Mouse (Mus musculus) midbrain, embryonic 13.5 days (tissue): ENCODE results near the gene Ywhab. TPM values are rescaled to one million over a fixed set of nuclear protein-coding genes. Genes with fewer than 3 reads are reported as not detected.
A peak's percentile ranks its signal among the peaks of the same experiment; 100 is the strongest.

ENCODE experiments used
- ATAC-seq: fragments of 200-750 bp; cut with Nextera tagmentation; 2 replicates; pipeline ENCODE4 v1.8.0; 2017; ENCODE audit warnings: mild to moderate bottlenecking, moderate TSS enrichment, moderate library complexity
- H3K27ac ChIP-seq: fragments of 300-500 bp; sonication (generic); 2 replicates; pipeline ENCODE4 v1.5.1; 2015; ENCODE audit warnings: inconsistent platforms, mild to moderate bottlenecking, moderate library complexity
- H3K27me3 ChIP-seq: fragments of 300-500 bp; sonication (generic); 2 replicates; pipeline ENCODE4 v1.6.1; 2015; ENCODE audit warnings: mild to moderate bottlenecking, inconsistent platforms
- H3K36me3 ChIP-seq: fragments of 300-500 bp; sonication (generic); 2 replicates; pipeline ENCODE4 v1.6.1; 2015; ENCODE audit warnings: mild to moderate bottlenecking, inconsistent platforms
- H3K4me1 ChIP-seq: fragments of 300-500 bp; sonication (generic); replicated peaks from 2 replicates; pipeline ENCODE4 v1.6.1; 2015; ENCODE audit warnings: inconsistent platforms
- H3K4me2 ChIP-seq: fragments of 300-500 bp; sonication (generic); replicated peaks from 2 replicates; pipeline ENCODE4 v1.6.1; 2015; ENCODE audit warnings: moderate library complexity, mild to moderate bottlenecking, inconsistent platforms
- H3K4me3 ChIP-seq: fragments of 300-500 bp; sonication (generic); replicated peaks from 2 replicates; pipeline ENCODE4 v1.5.1; 2015; ENCODE audit warnings: mild to moderate bottlenecking, inconsistent platforms
- H3K9ac ChIP-seq: fragments of 300-500 bp; sonication (generic); replicated peaks from 2 replicates; pipeline ENCODE4 v1.6.1; 2015; ENCODE audit warnings: mild to moderate bottlenecking, inconsistent platforms
- H3K9me3 ChIP-seq: fragments of 300-500 bp; sonication (generic); 2 replicates; pipeline ENCODE4 v1.6.1; 2016; ENCODE audit warnings: mild to moderate bottlenecking, inconsistent platforms
- WGBS: fragments of 180-500 bp; shearing (Covaris S2); methylation state at CpG from one replicate; pipeline ENCODE4 v1.1.7; 2015; 5-methylcytosine and 5-hydroxymethylcytosine counted together
- polyA plus RNA-seq: library from polyadenylated mRNA; unstranded; fragments of >200 nt; fragmentation: Nextera tagmentation; extraction: Ambion mirVana; gene quantifications from 2 replicates; pipeline ENCODE4 v1.2.1, GENCODE M21; 2015

The Ywhab gene
- 401 and 431 TPM in 2 replicates for polyA plus RNA-seq

DNA sequence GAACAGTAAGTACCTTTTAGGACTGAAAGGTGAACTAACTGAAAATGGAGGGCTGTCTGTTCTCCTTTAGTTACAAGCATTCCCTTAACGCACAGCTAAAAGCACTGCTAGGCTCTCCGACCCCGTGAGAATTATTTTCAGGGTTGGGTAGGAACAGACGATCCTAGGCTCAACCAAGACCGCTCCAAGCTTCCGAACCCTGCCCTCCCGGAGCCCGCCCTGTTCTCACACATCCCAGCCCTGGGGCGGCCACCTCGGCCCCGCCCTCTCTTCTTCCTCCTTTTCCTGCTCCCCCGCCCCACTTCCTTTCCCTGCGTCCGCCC is at the start of gene Ywhab:
TSS of gene Ywhab (plus strand) at position 307 of the 323 bp plus-strand sequence.
- Histone ChIP-seq H3K27ac (peak within 1 kb of the TSS; percentile 95), H3K9ac (peak within 1 kb of the TSS; percentile 89), H3K9me3 (no peaks in the 10 kb centered on the region), H3K36me3 (peaks cover 7% of the 10 kb centered on the region), H3K27me3 (no peaks in the 10 kb centered on the region), H3K4me2 (peak within 1 kb of the TSS; percentile 74), H3K4me1 (peaks cover 37% of the 10 kb centered on the region), H3K4me3 (peak within 1 kb of the TSS; percentile 83)
- ATAC-seq = no peak
- WGBS = 0% methylated on average over 13 of the region's 14 CpGs

DNA sequence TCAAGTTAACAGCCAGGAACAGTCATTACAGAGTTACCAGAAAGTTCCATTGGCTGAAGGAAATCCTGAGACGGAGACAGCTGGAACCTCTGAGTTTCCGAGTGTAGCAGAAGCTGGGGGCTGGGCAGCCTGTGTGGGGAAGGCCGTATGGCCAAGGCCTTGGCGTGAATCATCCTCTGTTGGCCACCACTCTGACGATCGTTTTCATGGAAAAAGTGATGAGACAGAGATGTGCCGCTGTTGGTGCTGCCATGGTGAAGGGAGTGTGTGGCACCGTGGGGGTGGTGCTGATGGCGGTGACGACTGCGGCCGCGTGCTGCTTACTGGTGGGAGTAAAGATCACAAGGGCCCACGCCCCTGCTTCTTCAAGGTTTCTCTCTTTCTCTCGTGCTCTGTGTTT is 48.5 kb upstream of the Ywhab start:
- Histone ChIP-seq H3K9ac (no peak overlapping the region), H3K27me3 (no peaks in the 10 kb centered on the region; the same call in 1 of the 2 replicates), H3K36me3 (no peaks in the 10 kb centered on the region), H3K9me3 (no peaks in the 10 kb centered on the region), H3K4me3 (no peak overlapping the region), H3K4me1 (no peaks in the 10 kb centered on the region), H3K4me2 (no peak overlapping the region), H3K27ac (no peak overlapping the region)
- WGBS = 84% methylated on average over 15 of the region's 15 CpGs
- no peak for ATAC-seq

DNA sequence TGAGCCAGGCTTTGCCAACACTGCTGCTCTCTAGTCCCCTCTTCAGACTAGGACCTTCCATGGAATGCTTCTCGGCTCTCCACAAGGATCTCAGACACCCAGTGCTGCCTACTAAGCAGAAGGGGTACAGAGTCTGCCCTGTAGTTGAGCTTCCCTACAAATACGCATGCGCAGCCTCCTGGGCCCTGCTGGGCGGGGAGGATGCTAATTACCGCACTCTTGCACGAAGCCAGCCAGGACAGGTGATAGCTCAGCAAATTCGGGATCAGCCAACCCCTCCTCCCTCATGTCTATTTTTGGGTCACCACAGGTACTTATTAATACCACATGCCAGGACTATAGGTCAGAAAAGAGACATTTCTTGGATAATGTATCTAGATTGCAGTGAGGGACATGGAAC is 46.8 kb upstream of the Ywhab start:
- no peak overlapping the region for H3K4me2 ChIP-seq
- H3K27me3 ChIP-seq = no peaks in the 10 kb centered on the region; the same call in 1 of the 2 replicates
- no peaks in the 10 kb centered on the region for H3K9me3 ChIP-seq
- H3K36me3 ChIP-seq = no peaks in the 10 kb centered on the region
- no peak overlapping the region for H3K27ac ChIP-seq
- no peaks in the 10 kb centered on the region for H3K4me1 ChIP-seq
- H3K4me3 ChIP-seq = no peak overlapping the region
- ATAC-seq = no peak
- 76% methylated on average over 7 of the region's 7 CpGs for WGBS
- no peak overlapping the region for H3K9ac ChIP-seq

DNA sequence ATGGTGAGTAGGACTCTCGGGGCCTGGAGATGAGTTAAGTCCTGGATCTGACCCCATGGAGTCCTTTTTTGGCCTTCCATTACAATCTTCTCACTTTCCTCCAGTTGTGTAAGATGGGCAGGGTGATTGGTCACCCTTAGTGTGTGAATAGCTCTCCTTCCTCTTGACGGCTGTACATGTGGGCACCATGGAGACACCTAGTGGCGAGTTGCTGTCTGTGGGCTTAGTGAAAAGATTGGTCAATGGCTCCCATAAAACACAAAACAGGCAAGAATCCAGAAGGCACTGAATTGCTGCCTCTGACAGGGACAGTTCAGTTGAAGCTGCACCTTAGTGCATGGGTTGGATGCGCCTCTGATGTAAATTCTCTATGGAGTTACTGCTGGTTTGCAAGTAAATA is 43.0 kb upstream of the Ywhab start:
- Histone ChIP-seq H3K4me2 (no peak overlapping the region), H3K36me3 (no peaks in the 10 kb centered on the region), H3K4me3 (no peak overlapping the region), H3K9me3 (no peaks in the 10 kb centered on the region), H3K9ac (no peak overlapping the region), H3K4me1 (no peaks in the 10 kb centered on the region), H3K27me3 (no peaks in the 10 kb centered on the region; the same call in 1 of the 2 replicates), H3K27ac (no peak overlapping the region)
- ATAC-seq = peak; percentile 79
- 25% methylated on average over 4 of the region's 4 CpGs for WGBS

DNA sequence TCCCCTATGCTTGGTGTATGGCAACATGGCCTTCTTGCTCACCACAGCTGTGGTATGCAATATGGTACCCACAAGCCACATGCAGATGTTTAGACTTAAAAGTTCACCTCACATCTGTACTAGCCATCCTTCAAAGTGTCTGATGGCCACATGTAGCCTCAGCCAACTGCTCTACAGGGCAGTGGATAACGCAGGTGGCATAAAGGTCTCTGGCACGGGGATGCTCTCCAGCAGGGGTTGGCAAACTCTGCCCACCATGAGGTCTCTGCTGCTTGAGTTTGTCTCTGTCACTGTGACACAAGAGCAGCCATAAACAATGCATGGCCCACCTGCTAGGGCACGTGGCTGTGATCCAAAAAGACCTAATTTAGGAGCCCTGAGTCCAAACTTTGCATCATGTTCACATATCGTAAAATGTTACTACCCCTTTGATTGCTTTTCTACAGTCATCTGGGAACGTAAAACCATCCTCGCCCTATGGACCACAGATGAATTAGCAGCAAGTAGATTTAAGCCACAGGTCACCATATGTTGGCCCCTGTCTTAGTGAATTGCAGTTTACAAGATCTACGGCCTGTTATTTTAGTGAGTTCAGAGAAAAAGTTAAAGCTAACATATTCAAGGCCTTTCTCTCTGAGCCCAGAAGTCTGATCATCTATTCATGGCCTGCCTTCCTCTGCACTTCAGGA is 41.0 kb upstream of the Ywhab start:
- 80% methylated on average over 7 of the region's 7 CpGs for WGBS
- no peak overlapping the region for H3K27ac ChIP-seq
- peaks cover 5% of the 10 kb centered on the region; the same call in 1 of the 2 replicates for H3K9me3 ChIP-seq
- H3K36me3 ChIP-seq = no peaks in the 10 kb centered on the region
- no peaks in the 10 kb centered on the region for H3K4me1 ChIP-seq
- no peak overlapping the region for H3K4me3 ChIP-seq
- ATAC-seq = no peak
- no peak overlapping the region for H3K4me2 ChIP-seq
- H3K9ac ChIP-seq = no peak overlapping the region
- H3K27me3 ChIP-seq = no peaks in the 10 kb centered on the region; the same call in 1 of the 2 replicates

DNA sequence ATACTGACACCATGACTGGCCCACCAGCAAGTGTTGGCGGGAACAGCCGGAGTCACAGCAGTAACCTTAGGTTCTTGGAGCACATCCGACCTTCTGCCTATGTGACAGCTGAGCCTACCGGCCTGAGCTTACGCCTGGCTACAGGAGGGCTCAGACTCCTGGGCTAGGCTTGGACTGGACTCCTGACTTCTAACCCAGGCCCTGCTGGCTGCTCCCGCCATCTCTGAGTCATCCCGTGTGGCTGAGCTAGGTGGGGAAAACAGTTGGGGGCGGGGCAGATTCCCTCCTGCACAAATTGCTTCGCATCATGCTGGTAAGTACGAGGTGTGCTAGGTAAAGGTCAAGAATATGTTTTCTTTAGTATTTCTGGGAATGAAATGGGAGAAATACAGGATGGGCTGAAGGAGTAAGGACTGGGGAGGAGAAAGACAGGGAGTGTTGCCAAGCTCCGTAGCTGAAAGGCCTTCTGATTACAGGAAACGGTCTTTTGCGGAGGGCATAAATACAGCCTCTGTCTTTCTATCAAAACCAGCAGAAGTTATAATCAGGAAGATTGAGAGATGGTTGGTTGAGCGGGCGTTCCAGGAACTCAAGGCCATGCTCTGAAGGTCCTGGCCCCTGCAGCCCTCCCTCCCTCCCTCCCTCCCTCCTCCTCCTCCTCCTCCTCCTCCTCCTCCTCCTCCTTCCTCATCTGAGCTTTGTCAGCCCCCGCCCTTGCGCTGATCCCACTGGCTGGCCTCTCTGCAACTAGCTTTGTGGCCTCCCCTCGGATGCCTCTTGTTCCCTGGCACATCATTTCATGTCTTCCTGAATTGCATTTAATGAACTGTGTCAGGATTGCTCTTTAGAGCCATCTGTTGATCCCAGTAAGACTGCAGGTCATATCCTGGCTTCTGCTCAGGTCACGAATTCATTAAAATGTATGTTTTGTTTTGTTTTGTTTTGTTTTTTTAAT is 29.9 kb upstream of the Ywhab start:
- H3K36me3 ChIP-seq = no peaks in the 10 kb centered on the region
- 69% methylated on average over 18 of the region's 19 CpGs for WGBS
- H3K9ac ChIP-seq = no peak overlapping the region
- H3K27ac ChIP-seq = no peak overlapping the region
- H3K27me3 ChIP-seq = no peaks in the 10 kb centered on the region
- no peaks in the 10 kb centered on the region for H3K4me1 ChIP-seq
- no peak overlapping the region for H3K4me2 ChIP-seq
- no peak for ATAC-seq
- H3K9me3 ChIP-seq = no peaks in the 10 kb centered on the region
- H3K4me3 ChIP-seq = no peak overlapping the region

DNA sequence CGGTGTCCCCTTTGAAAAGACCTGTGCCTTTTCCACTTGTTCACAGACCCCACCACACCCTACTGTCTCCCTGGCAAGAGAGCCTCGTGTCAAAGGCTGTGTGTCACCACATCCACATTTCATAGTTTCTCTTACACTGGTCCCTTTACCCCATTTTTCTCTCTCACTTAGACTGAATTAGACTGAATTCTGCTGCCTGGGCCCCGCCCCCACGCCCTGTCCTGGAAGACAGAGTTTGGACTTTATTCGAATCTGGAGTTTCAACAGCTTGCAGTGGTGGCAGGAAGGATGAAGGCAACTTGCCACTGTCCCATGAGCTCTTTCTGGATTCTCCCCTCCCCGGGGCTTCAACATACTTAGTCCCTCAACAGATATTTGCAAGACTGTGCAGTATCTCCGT is 29.1 kb upstream of the Ywhab start:
- Histone ChIP-seq H3K9ac (no peak overlapping the region), H3K4me3 (no peak overlapping the region), H3K27me3 (no peaks in the 10 kb centered on the region), H3K4me2 (no peak overlapping the region), H3K36me3 (no peaks in the 10 kb centered on the region), H3K27ac (no peak overlapping the region), H3K4me1 (no peaks in the 10 kb centered on the region), H3K9me3 (no peaks in the 10 kb centered on the region)
- WGBS = 67% methylated on average over 7 of the region's 7 CpGs
- no peak for ATAC-seq

DNA sequence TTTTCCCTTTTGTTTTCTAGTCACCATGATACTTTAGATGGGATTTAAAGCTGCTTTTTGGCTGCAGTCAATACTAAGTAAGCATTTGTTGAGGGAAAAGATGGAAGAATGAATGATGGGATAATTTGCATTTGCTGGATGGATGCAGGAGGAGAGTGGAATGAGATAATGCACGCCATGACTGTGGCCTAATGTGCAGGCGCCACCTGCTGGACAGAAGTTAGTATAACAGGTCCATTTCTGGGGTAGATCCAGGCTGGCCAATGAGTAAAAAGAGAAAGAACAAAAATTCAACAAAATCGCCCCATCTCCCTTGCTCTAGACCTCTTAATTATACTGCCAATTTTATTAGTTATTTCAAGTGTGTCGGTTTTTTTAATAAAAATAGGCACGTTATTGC is 26.2 kb upstream of the Ywhab start:
- H3K27ac ChIP-seq = no peak overlapping the region
- H3K9ac ChIP-seq = no peak overlapping the region
- H3K36me3 ChIP-seq = no peaks in the 10 kb centered on the region
- H3K27me3 ChIP-seq = no peaks in the 10 kb centered on the region
- H3K9me3 ChIP-seq = no peaks in the 10 kb centered on the region
- 0 out of 2 replicates have a peak, but pooled peaks have one; percentile 56 for ATAC-seq
- no peaks in the 10 kb centered on the region for H3K4me1 ChIP-seq
- H3K4me2 ChIP-seq = no peak overlapping the region
- no peak overlapping the region for H3K4me3 ChIP-seq
- 3% methylated on average over 5 of the region's 5 CpGs for WGBS

DNA sequence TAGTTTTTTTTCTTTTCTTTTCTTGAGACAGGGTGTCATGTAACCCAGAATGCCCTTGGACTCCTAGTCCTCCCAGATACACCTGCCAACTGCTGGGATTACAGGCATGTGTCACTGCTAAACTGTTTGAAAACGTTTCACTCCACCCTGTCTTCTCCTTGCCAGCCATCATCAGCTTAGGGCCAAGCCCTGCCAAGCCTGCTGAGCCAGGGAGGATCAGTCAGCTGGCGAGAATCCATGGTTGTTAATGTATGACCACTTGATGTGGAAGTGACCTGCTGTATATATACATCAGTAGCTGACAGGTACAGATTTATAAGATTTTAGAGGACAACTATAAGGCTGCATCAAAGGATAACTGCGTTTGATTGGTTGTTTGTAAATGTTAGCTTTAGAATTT is 24.4 kb upstream of the Ywhab start:
- no peak overlapping the region for H3K4me2 ChIP-seq
- H3K27me3 ChIP-seq = no peaks in the 10 kb centered on the region
- no peaks in the 10 kb centered on the region for H3K36me3 ChIP-seq
- no peaks in the 10 kb centered on the region for H3K4me1 ChIP-seq
- no peak overlapping the region for H3K27ac ChIP-seq
- no peak for ATAC-seq
- H3K4me3 ChIP-seq = no peak overlapping the region
- no peak overlapping the region for H3K9ac ChIP-seq
- H3K9me3 ChIP-seq = no peaks in the 10 kb centered on the region
- 53% methylated on average over 3 of the region's 3 CpGs for WGBS

DNA sequence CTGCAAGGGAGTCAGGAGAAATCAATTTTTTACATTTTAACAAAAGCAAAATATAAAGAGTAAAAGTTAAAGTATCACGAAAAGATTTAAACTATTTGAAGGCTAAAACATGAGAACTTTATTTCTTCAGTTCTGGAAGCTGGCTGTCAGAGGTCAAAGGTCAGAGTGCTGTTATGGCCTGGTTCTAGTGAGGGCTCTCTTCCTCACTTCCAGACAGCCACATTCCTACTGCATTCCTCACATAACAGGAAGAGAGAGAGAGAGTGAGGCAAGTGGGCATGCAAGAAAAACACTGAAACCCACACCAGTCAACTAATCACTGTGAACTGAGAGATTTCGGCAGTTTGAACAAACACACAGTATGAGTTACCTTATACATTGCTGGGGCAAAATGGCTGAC is 20.7 kb upstream of the Ywhab start:
- no peaks in the 10 kb centered on the region for H3K4me1 ChIP-seq
- no peak overlapping the region for H3K27ac ChIP-seq
- H3K27me3 ChIP-seq = no peaks in the 10 kb centered on the region
- 88% methylated on average over 2 of the region's 2 CpGs for WGBS
- H3K36me3 ChIP-seq = no peaks in the 10 kb centered on the region
- H3K9me3 ChIP-seq = 0 out of 2 replicates have a peak, but pooled peaks cover 6% of the 10 kb centered on the region
- no peak for ATAC-seq
- H3K4me2 ChIP-seq = no peak overlapping the region
- no peak overlapping the region for H3K4me3 ChIP-seq
- no peak overlapping the region for H3K9ac ChIP-seq

DNA sequence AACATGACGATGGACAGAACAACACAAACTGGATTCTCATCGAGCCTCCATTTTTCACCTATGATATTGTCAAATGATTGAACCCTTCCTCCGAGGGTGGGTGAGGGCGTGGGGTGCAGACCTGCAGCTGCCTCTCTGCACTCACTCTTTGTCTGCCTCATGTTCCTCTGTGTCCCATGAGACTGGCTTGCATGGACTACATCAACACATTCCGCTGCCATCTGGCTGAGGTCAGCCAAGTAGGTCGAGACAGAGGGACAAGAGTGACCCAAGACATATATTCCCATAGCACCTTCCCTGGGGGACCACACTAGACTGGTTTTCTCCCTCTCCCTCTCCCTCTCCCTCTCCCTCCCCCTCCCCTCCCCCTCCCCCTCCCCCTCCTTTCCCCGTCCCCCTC is 18.3 kb upstream of the Ywhab start:
- ATAC-seq = no peak
- H3K27ac ChIP-seq = no peak overlapping the region
- H3K27me3 ChIP-seq = no peaks in the 10 kb centered on the region
- 0 out of 2 replicates have a peak, but pooled peaks cover 6% of the 10 kb centered on the region for H3K9me3 ChIP-seq
- no peaks in the 10 kb centered on the region for H3K36me3 ChIP-seq
- no peaks in the 10 kb centered on the region for H3K4me1 ChIP-seq
- H3K4me2 ChIP-seq = no peak overlapping the region
- no peak overlapping the region for H3K9ac ChIP-seq
- WGBS = 85% methylated on average over 6 of the region's 7 CpGs
- no peak overlapping the region for H3K4me3 ChIP-seq

DNA sequence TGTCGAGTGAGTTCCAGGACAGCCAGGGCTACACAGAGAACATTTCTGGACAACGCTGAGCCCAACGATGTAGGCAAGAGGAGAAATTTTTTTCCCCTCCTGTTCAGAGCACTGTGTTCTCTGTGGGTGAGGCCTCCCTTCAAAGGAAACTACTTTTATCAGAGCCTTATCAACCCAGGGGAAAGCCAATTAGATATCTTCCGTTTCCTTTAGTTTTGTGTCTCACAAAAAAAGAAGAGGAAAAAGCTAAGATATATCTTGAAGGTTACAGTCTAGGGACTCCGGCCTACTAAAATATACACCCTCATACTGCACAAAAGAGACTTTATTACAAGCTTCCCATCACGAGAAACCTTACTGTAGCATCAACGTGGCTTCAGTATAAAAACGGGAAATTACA is 7.5 kb upstream of the Ywhab start:
- no peaks in the 10 kb centered on the region for H3K4me1 ChIP-seq
- WGBS = 84% methylated on average over 8 of the region's 8 CpGs
- no peaks in the 10 kb centered on the region for H3K9me3 ChIP-seq
- H3K4me2 ChIP-seq = no peak overlapping the region
- no peak overlapping the region for H3K27ac ChIP-seq
- H3K27me3 ChIP-seq = no peaks in the 10 kb centered on the region
- H3K9ac ChIP-seq = no peak overlapping the region
- H3K36me3 ChIP-seq = no peaks in the 10 kb centered on the region
- no peak for ATAC-seq
- H3K4me3 ChIP-seq = no peak overlapping the region
